Mouse (Mus musculus): ENCODE results near the gene Srgap2. TPM values are rescaled to one million over a fixed set of nuclear protein-coding genes. Genes with fewer than 3 reads are reported as not detected.

The Srgap2 gene
- total RNA-seq, 2 experiments from 2014 or later, result 60.7 to 98.2 TPM

DNA sequence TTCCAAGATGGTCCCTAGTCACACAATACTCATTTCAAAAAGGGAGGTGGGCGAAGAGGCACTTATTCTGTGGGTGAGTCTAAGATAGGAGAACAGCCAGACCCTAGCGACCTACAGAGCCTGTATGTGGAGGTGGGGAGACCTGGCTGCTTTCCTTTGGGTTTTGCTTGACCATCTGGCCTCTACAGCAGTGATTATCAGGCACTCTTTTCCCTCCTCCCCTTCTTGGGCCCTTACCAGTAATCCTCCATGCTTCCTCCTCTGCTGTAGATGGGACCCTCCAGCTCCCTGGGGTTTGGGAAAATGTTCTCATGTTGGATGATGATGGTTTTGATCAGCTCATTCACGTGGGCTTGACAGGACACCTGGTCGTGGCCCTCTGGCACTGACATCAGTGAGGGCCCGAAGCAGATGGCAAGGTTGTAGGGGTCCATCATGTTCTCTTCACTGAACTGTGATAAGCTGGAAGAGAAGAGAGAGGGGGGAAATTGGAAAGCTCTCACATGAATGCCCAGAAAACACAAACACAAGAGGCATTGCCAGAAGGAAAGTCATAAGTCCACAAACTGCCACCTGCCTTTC, 216.8 kb downstream of the Srgap2 start:
- intact Hi-C loops (cut with DNase I), result no loop called here
- DNase-seq (ENCODE audit: low spot score in 2 of 2), result no peak

DNA sequence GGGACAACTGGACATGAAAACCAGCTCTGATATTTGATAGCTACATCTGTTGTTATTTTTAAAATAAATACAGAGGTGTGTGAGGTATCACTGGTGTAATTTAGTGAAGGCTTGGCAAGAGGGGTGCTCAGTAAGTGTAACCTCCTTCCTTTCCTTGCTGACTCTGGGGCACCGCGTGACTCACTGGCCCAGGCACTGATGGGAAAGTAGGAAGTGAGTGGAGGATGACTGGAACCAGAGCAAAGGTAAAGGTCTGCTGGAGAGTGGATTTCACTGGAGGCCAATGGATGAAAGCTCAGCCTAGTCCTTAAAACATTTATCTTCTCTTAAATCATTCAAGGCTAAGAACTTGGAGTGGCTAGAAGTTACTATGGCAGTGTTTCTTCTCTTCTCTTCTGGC, 226.4 kb downstream of the Srgap2 start:
- DNase-seq (ENCODE audit: low spot score in 2 of 2), result no peak
- intact Hi-C loops (cut with DNase I), result no loop called here

- no peak for DNase-seq (ENCODE audit: low spot score in 2 of 2)
- intact Hi-C loops (cut with DNase I), result loop anchor here (10.0 kb wide), 1 partner anchor 225 kb away; the partner anchor contains the start of genes Fam72a and Srgap2
Measured at GRCm38 (mm10) chr1:131299788-131300187, 227.4 kb downstream of the Srgap2 start.

- no peak for DNase-seq (ENCODE audit: low spot score in 2 of 2)
- intact Hi-C loops (cut with DNase I), result loop anchor here (10.0 kb wide), 1 partner anchor 226 kb away; the partner anchor contains the start of genes Fam72a and Srgap2
Measured at GRCm38 (mm10) chr1:131299240-131299639, 227.9 kb downstream of the Srgap2 start.

DNA sequence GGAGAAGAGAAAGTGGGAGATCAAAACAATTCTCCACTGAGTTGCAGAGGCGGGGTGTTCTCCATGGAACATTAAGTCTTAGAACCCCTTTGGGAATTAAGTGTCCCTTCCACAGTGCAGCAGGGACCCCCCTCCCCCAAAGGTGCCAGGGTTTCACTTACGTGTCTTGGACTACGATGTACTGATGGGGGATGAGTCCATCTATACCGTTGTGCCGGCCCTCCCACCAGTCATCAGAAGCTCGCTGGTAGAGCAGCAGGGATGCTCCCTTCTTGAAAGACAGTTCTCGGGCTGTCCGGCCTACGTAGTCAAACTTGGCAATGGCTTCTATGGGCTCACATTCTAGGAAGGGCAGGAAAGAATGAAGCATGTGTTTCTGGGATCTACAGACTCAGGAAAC, 229.0 kb downstream of the Srgap2 start:
- no peak for DNase-seq (ENCODE audit: low spot score in 2 of 2)
- intact Hi-C loops (cut with DNase I), result loop anchor here (10.0 kb wide), 1 partner anchor 227 kb away; the partner anchor contains the start of genes Fam72a and Srgap2

DNA sequence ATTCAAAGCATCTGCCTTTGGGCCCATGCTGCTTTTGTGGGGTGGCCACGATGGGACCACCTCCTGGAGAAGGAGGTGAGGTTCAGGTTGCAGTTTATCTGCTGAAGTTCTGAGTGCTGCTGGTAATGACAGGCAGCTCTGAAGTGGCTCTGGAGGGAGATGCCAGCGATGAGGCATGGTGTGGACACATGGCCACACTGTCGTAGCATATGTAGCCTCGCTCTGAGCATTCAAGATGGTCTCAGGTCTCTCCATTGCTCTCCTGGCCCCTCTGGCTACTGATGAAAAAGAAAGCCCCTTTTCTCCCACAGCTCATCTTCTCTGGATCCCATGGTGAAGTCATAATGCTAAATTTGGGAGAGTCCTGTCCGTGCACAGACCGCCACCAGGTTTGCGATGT, 230.4 kb downstream of the Srgap2 start:
- intact Hi-C loops (cut with DNase I), result loop anchor here (10.0 kb wide), 1 partner anchor 228 kb away; the partner anchor contains the start of genes Fam72a and Srgap2
- no peak for DNase-seq (ENCODE audit: low spot score in 2 of 2)

DNA sequence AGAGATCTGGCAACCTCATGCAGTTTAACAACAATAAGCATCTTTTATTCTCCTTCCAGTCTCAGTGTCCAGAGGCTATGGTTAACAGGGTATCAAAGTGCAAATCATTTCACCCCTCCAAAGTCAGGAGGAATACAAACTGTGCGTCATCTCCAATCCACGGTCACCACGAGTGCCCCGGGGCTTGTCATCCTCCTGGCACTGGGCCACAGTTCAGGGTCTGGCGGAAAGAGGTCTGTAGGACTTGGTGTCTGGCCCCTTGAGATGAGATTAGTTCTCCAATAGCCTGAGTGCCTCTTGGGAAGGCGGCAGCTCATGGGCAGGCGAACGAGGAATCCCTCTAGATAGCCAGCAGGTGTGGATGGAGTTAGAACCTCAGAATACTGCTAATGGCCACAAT, 232.0 kb downstream of the Srgap2 start:
- intact Hi-C loops (cut with DNase I), result loop anchor here (10.0 kb wide), 1 partner anchor 230 kb away; the partner anchor contains the start of genes Fam72a and Srgap2
- DNase-seq (ENCODE audit: low spot score in 2 of 2), result no peak

DNA sequence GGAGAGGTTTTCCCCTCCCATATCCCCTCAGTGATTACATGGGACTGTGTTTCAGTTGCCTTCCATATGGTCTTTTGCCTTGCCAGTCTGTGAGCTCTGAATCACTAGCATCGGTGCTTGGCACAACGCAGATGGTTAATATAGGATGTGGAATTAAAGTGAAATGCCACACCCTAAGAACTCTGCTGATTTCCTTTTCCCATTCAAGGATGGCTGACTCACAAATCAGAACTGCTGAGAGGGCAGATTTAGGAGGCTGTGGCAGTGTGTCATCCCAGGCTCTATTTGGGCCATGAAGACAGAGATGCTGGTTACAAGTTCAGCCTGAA, 233.3 kb downstream of the Srgap2 start:
- intact Hi-C loops (cut with DNase I), result loop anchor here (10.0 kb wide), 1 partner anchor 231 kb away; the partner anchor contains the start of genes Fam72a and Srgap2
- no peak for DNase-seq (ENCODE audit: low spot score in 2 of 2)

- intact Hi-C loops (cut with DNase I), result loop anchor here (10.0 kb wide), 1 partner anchor 231 kb away; the partner anchor contains the start of genes Fam72a and Srgap2
Measured at GRCm38 (mm10) chr1:131293221-131293921, 233.8 kb downstream of the Srgap2 start.

DNA sequence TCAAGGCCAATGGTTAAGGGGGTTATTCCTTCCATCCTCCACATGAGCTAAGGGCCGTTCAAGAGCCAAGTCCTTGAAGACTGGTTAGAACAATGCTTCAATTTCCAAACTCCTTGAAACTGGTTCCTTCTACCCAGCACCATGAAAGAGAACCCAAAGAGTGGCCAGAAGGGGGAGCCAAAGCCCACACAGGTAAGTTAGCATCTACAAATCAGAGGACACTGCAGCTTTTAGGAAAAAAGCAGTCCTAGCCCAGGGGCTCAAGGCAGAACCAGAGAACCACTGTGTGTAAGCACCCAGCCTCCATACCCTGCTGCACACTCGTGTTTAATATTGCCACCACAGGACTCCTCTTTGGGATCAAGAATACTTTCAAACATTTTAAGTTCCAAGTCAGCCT, 236.5 kb downstream of the Srgap2 start:
- peak; percentile 50 to 56 for DNase-seq (ENCODE audit: low spot score in 2 of 2)
- intact Hi-C loops (cut with DNase I), result loop anchor here (2.0 to 10.0 kb wide), 2 partner anchors 234 to 264 kb away; partner anchors contain the start of genes Fam72a and Srgap2

More at GRCm38 (mm10) chr1:131293221-131293921, 233.8 kb downstream of the Srgap2 start:
- DNase-seq (ENCODE audit: low spot score in 2 of 2), result no peak

- no peak for DNase-seq (ENCODE audit: low spot score in 2 of 2)
- intact Hi-C loops (cut with DNase I), result no loop called here
Measured at GRCm38 (mm10) chr1:131288938-131289337, 238.2 kb downstream of the Srgap2 start.

GRCm38 (mm10) chr1:131287267-131287666, 239.9 kb downstream of the Srgap2 start:
- intact Hi-C loops (cut with DNase I), result no loop called here
- DNase-seq (ENCODE audit: low spot score in 2 of 2), result no peak

DNA sequence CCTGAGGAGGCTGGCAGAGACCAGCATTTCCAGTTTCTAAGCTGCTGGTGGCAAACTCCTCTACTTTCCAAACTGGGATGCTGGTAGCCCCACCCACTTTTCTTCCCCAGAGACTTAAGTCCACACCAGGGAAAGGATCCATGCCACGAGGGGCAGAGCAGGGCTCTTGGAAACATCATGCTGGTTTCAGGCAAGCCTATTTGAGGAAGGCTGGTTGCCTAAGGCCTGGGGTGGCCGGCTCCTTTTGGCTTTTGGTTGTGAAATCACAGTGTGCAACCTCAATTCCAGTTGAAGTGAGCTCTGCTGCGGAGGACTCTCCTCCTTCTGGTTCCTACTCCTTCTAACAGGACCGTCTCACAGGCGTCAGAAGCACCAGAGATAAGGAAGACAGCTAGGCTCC, 240.3 kb downstream of the Srgap2 start:
- no peak for DNase-seq (ENCODE audit: low spot score in 2 of 2)
- intact Hi-C loops (cut with DNase I), result no loop called here

GRCm38 (mm10) chr1:131284616-131285015, 242.5 kb downstream of the Srgap2 start:
- intact Hi-C loops (cut with DNase I), result no loop called here

GRCm38 (mm10) chr1:131284167-131284566, 243.0 kb downstream of the Srgap2 start:
- no peak for DNase-seq (ENCODE audit: low spot score in 2 of 2)
- intact Hi-C loops (cut with DNase I), result no loop called here

More at GRCm38 (mm10) chr1:131284616-131285015, 242.5 kb downstream of the Srgap2 start:
- no peak for DNase-seq (ENCODE audit: low spot score in 2 of 2)

DNA sequence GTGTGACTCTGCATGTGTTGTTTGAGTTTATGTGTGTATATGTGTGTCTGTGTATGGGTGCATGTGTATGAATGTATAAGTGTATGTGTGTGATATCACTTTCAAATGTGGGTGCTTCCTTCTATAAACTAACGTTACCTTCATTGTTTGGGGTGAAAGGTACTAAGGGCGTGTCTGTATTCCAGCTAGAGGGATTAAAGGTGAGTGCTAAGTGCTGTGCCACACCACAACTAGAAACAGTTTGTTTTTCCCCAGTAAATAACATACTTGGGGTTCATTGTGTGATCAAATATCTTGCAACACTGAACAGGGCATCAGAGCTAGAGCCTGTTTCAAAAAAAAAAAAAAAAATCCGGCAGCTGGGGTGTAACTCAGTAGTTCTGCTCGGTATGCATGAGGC, 245.4 kb downstream of the Srgap2 start:
- intact Hi-C loops (cut with DNase I), result no loop called here
- no peak for DNase-seq (ENCODE audit: low spot score in 2 of 2)

DNA sequence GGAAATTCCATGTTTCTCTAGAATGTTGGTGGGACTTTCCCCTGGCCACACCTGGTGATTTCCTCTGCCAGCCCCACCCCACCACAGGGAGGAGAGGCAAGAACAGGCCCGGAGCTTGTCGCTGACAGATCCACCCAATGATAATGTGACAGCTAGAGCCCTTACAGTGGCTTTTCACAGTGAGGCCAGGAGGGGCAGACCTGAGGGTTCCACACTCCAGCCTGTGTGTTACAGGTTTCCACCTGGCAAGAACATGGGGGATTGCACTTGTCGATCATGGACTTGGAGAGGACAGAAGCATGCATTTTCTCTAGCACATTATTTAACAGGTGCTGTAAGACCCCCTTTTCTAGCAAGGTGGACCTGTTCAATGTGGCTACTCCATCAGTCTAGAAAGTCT, 246.9 kb downstream of the Srgap2 start:
- intact Hi-C loops (cut with DNase I), result no loop called here
- DNase-seq (ENCODE audit: low spot score in 2 of 2), result no peak

- DNase-seq (ENCODE audit: low spot score in 2 of 2), result no peak
- intact Hi-C loops (cut with DNase I), result no loop called here
Measured at GRCm38 (mm10) chr1:131279456-131279776, 247.7 kb downstream of the Srgap2 start, which contains the start of gene Ikbke. Gene Ikbke, minus strand, starts transcription at chr1:131279606.

DNA sequence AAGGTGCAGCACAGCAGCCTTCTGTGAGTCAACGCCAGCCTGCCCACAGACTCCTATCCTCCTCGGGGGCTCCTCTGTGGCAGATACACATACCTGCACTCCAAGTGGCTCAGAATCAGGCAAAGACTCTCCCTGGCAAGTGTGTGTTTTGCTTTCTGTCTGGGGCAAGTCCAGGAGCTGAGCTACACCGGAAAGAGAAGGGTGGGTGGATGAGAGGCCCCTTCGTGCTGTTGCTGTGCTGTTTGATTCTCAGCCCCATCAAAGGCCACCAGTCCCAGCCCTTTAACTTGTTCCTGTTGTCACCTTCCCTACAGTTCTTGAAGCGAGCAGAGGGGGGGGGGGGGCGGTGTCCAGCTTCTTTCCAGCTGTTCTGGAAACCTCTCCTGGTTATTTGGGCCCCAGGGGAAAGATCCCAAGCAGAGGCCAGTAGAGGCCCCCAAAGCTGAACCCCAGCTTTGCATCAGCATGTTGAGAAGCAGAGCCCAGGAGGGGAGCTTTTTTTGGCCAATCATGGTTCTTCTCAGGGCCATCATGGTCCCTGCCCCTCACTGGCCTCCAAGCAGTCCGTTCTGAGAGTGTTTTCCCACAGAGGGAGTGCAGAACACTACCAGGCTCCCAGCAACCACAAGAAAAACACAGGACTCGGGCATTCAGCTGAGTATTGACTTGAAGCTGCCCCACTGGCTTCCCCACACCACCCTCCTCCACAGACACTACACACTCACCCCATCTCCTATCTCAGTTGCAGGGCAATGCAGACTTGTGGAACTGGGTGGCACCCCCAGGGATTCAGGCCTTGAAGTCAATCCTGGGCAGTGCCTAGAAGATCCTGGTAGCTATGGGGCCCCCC, 248.3 kb downstream of the Srgap2 start:
- no peak for DNase-seq (ENCODE audit: low spot score in 2 of 2)
- intact Hi-C loops (cut with DNase I), result no loop called here

DNA sequence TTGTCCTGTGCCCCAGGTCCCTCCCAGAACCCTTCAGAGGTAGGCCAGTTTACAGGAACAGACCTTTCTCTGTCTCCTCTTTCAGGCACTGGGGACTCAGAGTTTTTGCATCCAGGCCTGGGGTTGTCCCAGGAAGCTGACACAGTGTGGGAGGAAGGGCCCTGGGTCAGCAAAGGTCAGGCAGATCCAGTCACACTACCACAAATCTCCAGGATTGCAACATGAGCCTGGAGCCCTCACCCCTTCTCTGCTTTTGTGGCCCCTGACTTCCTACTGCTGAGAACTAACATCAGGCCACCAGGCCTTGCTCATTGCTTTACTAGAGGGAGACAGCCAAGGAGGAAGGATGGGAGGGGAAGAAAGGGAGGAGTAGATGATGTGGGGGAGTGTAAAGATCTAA, 250.3 kb downstream of the Srgap2 start:
- no peak for DNase-seq (ENCODE audit: low spot score in 2 of 2)
- intact Hi-C loops (cut with DNase I), result no loop called here
